Mouse (Mus musculus) kidney, adult 18-20 months (tissue): Measurements from ENCODE around the gene Ces1d.

ENCODE experiments used
- DNase-seq: peaks from one replicate; pipeline ENCODE4 v3.0.0; 2021

The Ces1d gene

GRCm38 (mm10) chr8:93132196-93132595 is 65.4 kb downstream of the Ces1d start:
- no peak for DNase-seq

- no peak for DNase-seq
Observed at GRCm38 (mm10) chr8:93131233-93131980, 66.2 kb downstream of the Ces1d start, which contains the start of gene Ces1c. TSS of gene Ces1c (minus strand) at chr8:93131283.

DNA sequence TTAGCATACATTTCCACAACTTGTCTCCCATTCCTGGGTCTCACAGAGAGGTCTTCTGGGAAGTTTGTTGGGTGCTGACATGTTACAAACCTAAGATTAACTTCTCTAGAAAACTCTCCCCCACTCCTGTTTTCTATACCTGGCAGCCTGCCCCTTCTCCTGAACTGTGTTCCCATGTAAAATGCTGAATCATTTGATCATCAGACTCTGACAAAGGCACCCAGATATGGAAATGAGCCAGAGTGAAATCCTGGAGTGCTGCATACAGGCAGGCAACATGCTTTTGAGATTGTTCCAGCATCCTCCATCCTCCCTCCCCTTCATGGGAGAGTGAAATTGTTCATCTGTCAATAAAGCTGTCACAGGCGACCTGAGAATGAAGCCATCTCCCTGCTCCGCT is 71.2 kb downstream of the Ces1d start:
- peak; percentile 4 for DNase-seq

- DNase-seq, result no peak
Observed at GRCm38 (mm10) chr8:93122005-93122404, 75.6 kb downstream of the Ces1d start.
